Mouse (Mus musculus) liver, adult 2 months (tissue): ENCODE measurements around the gene Arhgap35. TPM values are rescaled to one million over a fixed set of nuclear protein-coding genes. Genes with fewer than 3 reads are reported as not detected.

Experiments used
- DNase-seq: peaks from one replicate; pipeline ENCODE4 v3.0.0-alpha.2; 2011; ENCODE audit warnings: low read depth, low spot score; ENCODE audit errors: extremely low read depth
- H3K27ac ChIP-seq: fragments of 200-500 bp; replicated peaks from 2 replicates; pipeline ENCODE4 v1.5.1; 2012; ENCODE audit warnings: low read depth, mild to moderate bottlenecking, control low read depth, inconsistent platforms, low read length; ENCODE audit not compliant: insufficient read depth
- H3K27me3 ChIP-seq: fragments of 200-500 bp; 2 replicates; pipeline ENCODE4 v1.6.1; 2012; ENCODE audit warnings: mild to moderate bottlenecking, moderate library complexity, low read length, inconsistent platforms; ENCODE audit not compliant: control insufficient read depth, insufficient read depth
- H3K36me3 ChIP-seq: fragments of 200-500 bp; 2 replicates; pipeline ENCODE4 v1.6.1; 2012; ENCODE audit warnings: low read length, inconsistent platforms; ENCODE audit not compliant: control insufficient read depth, insufficient read depth
- H3K4me1 ChIP-seq: fragments of 200-500 bp; 2 replicates; pipeline ENCODE4 v1.6.1; 2011; ENCODE audit warnings: low read length; ENCODE audit not compliant: control insufficient read depth, insufficient read depth
- H3K4me3 ChIP-seq: fragments of 200-500 bp; 2 replicates; pipeline ENCODE4 v1.5.1; 2011; ENCODE audit warnings: low read depth, mild to moderate bottlenecking, control low read depth, low read length, moderate library complexity; ENCODE audit not compliant: insufficient read depth
- H3K79me2 ChIP-seq: fragments of 200-500 bp; 2 replicates; pipeline ENCODE4 v1.6.1; 2012; ENCODE audit warnings: inconsistent platforms, mild to moderate bottlenecking, low read length, moderate library complexity; ENCODE audit not compliant: control insufficient read depth, insufficient read depth
- H3K9ac ChIP-seq: fragments of 200-500 bp; 2 replicates; pipeline ENCODE4 v1.6.1; 2012; ENCODE audit warnings: low read depth, mild to moderate bottlenecking, control low read depth, inconsistent platforms, low read length
- CTCF ChIP-seq: fragments of 200-500 bp; IDR thresholded peaks from 2 replicates; pipeline ENCODE4 v1.5.1; 2011; ENCODE audit warnings: low read depth, low read length, control low read depth
- POLR2A ChIP-seq: fragments of 200-500 bp; IDR thresholded peaks from 2 replicates; pipeline ENCODE4 v1.6.1; 2011; ENCODE audit warnings: low read length, control low read depth; ENCODE audit not compliant: insufficient read depth; ENCODE audit errors: extremely low read depth
- WGBS: fragments of 180-500 bp; shearing (Covaris S2); methylation state at CpG from one replicate; pipeline ENCODE4 v1.1.7; 2018; 5-methylcytosine and 5-hydroxymethylcytosine counted together
- polyA plus RNA-seq: library from polyadenylated mRNA; depleted of rRNA; stranded (reverse); fragments of >200 nt; gene quantifications from 2 replicates; pipeline ENCODE4 v1.2.3, GENCODE M21; 2012
- total RNA-seq: library from RNA; depleted of rRNA; stranded (reverse); fragments of >200 nt; gene quantifications from 2 replicates; pipeline ENCODE4 v1.2.3, GENCODE M21; 2014

Arhgap35 gene
- total and polyA plus RNA-seq, 2 experiments: 22.2 to 30.4 TPM

DNA sequence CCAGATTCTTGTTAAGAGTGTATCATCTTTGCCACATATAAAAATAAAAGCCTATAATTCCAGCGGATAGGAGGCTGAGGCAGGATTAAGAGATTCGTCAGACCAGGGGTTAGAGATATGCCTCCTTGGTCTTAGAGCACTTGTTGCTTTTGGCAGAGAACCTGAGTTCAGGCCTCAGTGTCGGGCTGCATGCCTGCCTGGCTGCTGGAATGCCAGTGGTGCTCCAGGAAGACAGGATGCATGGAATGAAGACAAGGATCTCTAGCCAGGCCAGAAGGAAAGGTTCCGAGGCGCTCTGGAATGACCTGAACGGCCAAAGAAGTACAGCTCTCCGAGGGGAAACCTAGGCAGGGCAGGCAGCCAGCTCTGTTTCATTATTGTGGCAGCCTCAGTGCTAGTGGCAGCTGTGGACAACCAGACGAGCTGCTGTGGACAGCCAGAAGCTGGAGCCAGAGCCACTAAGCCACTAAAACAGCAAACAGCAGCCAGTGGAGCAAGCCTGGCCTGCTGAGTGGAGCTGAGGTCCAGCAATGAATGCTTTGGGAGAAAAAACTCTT lies 6.4 kb upstream of the Arhgap35 start:
- no peak overlapping the region for H3K4me3 ChIP-seq
- DNase-seq: no peak
- no peak overlapping the region for H3K9ac ChIP-seq
- H3K27ac ChIP-seq: no peak overlapping the region
- WGBS: 86% methylated on average over 8 of the region's 8 CpGs
- no peaks in the 10 kb centered on the region for H3K79me2 ChIP-seq
- H3K27me3 ChIP-seq: no peaks in the 10 kb centered on the region
- no peaks in the 10 kb centered on the region; the same call in none of the 2 replicates for H3K4me1 ChIP-seq
- TF ChIP-seq CTCF: no peak
- TF ChIP-seq POLR2A: no peak
- no peaks in the 10 kb centered on the region for H3K36me3 ChIP-seq

DNA sequence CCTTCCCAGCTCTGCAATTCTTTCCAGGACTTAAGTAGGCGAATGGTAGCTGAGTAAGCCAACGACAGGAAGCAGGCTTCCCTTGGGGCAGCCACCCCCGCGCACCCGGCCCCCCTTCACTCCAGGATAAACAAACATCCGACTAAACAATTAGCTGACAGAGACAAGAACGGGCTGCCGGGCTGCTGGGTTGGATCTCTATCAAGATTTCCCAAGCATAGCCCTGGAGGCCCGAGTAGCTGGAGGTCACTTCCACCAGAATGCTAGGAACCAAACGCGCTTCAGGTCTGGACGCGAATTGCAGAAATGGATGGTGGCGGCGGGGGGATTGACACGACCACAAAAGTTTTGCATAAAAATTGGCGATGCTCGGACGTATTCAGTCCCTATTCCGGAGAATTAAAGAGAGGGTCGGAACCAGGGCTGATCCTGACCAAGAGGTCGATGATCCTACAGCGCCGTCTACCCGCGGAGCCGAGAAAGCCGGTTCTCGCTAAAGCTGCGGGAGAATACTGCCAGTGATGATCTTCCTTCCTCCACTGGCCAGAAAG lies 3.9 kb upstream of the Arhgap35 start:
- peak; percentile 63 for DNase-seq
- no peak for TF ChIP-seq POLR2A
- TF ChIP-seq CTCF: peak; percentile 89
- H3K79me2 ChIP-seq: peaks cover 8% of the 10 kb centered on the region
- peaks cover 3% of the 10 kb centered on the region for H3K4me1 ChIP-seq
- no peak overlapping the region; the same call in 1 of the 2 replicates for H3K4me3 ChIP-seq
- H3K27ac ChIP-seq: peak overlapping the region; percentile 47
- no peaks in the 10 kb centered on the region for H3K27me3 ChIP-seq
- under 1% methylated on average over 30 of the region's 30 CpGs for WGBS
- no peaks in the 10 kb centered on the region for H3K36me3 ChIP-seq
- peak overlapping the region; percentile 39 for H3K9ac ChIP-seq

DNA sequence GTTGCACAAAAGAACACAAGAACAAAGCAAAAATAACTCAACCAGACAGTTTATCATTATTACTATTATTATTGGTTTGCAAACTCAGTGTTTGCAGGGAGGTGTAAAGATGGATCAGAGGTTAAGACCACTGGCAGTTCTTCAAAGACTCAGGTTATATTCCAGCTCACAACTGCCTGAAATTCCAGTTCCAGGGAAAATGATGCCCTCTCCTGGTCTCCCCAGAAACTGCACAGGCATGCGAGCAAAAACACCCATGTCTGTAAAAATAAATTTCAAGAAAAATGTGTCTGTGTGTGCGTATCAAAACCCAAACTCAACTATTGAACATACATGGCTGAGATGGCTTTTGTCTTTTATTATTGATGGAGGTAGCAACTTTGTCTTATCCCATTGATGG lies 2.3 kb upstream of the Arhgap35 start:
- 14% methylated on average over 2 of the region's 2 CpGs for WGBS
- TF ChIP-seq POLR2A (no peak), CTCF (peak; percentile 75)
- peak; percentile 65 for DNase-seq

DNA sequence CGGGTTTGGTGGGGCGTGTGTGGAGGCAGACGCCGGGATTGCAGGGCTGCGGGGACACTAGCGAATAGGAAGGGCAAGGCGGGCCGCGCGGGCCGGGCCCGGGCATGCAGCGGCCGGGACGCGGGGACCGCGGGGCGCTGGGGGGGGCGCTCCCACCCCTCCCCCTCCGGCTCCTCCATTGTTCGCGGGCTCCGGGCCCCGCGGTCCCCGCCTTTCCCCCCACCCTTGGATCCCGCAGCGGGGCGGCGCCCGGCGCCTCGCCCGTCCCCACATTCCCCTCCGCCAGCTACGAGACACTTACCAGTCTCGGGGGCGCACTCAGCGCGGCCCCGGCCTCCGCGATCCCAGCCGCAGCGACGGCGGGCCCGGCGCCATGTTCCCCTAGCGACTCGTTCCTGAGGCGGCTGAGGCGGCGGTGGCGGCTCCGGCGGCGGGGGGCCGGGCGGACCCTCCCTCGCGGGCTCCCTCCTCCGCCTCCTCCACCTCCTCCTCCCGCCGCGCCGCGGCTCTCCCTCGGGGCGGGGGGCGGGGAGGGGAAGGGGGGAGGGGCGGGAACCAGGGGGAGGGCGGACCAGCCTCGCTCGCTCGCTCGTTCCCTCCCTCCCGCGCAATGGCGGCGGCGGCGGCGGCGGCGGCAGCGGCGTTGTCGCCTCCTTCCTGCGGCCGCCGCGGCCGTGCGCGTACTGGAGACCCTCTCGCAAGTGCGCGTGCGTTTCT lies 464 bp downstream of the Arhgap35 start:
- H3K36me3 ChIP-seq: no peaks in the 10 kb centered on the region
- H3K79me2 ChIP-seq: peaks cover 37% of the 10 kb centered on the region
- under 1% methylated on average over 65 of the region's 101 CpGs for WGBS
- H3K9ac ChIP-seq: peak overlapping the region; percentile 99
- H3K4me3 ChIP-seq: peak overlapping the region; percentile 90
- H3K27ac ChIP-seq: peak overlapping the region; percentile 99
- DNase-seq: no peak
- no peak for TF ChIP-seq CTCF
- no peak for TF ChIP-seq POLR2A
- peaks cover 30% of the 10 kb centered on the region for H3K4me1 ChIP-seq
- H3K27me3 ChIP-seq: no peaks in the 10 kb centered on the region

More for the DNA sequence above, 2.3 kb upstream of the Arhgap35 start:
- Histone ChIP-seq H3K4me3 (no peak overlapping the region), H3K79me2 (peaks cover 22% of the 10 kb centered on the region), H3K27me3 (no peaks in the 10 kb centered on the region), H3K4me1 (peaks cover 11% of the 10 kb centered on the region), H3K9ac (no peak overlapping the region), H3K36me3 (no peaks in the 10 kb centered on the region), H3K27ac (no peak overlapping the region)

DNA sequence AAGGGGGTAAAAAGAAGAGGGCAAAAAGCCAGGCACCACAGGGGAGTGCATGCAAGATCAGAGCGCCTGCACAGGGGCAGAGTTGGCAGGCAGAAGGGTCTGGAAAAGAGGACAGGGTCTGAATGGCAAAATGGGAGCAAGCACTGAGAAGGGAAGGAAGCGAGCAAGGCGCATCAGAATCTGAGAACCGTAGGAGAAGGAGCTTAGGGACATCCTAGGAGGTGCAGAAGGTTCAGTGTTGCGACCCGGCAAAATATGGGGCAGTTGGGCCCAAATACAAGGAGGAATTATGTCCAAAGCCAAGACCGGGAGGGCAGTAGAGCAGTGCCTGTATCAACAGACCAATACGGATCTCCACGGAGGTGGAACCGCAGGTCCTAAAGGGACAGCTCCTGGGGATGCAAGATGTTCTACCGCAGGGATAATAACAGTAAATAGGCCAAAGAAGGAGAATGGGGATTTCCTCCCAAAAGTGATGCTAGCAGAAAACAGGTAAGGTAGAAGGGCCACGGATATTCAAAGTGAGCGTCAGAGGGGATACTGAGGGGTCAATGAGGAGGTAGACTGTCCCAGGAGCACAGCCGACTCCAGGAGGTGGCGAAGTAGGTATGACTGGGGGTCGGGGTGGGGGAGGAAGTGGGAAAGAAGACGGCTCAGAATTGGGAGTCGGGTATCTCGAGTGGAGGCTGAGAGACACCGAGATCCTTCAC lies 1.2 kb downstream of the Arhgap35 start:
- 7% methylated on average over 20 of the region's 20 CpGs for WGBS
- no peak for TF ChIP-seq CTCF
- TF ChIP-seq POLR2A: no peak

More for the DNA sequence above, 1.2 kb downstream of the Arhgap35 start:
- peaks cover 39% of the 10 kb centered on the region for H3K79me2 ChIP-seq
- H3K9ac ChIP-seq: peak overlapping the region; percentile 99
- peaks cover 34% of the 10 kb centered on the region for H3K4me1 ChIP-seq
- DNase-seq: peak; percentile 52
- peak overlapping the region; percentile 90 for H3K4me3 ChIP-seq
- H3K27ac ChIP-seq: peak overlapping the region; percentile 89
- no peaks in the 10 kb centered on the region for H3K36me3 ChIP-seq
- no peaks in the 10 kb centered on the region for H3K27me3 ChIP-seq
